Mouse (Mus musculus) neural tube, embryonic 14.5 days (tissue): ENCODE measurements around the gene Sp2. TPM values are rescaled to one million over a fixed set of nuclear protein-coding genes. Genes with fewer than 3 reads are reported as not detected.

Experiments
- ATAC-seq: fragments of 200-750 bp; cut with Nextera tagmentation; 2 replicates; pipeline ENCODE4 v1.8.0; 2017; ENCODE audit warnings: low read depth, mild to moderate bottlenecking, moderate TSS enrichment, moderate library complexity
- H3K27ac ChIP-seq: fragments of 300-500 bp; sonication (generic); 2 replicates; pipeline ENCODE4 v1.5.1; 2014; ENCODE audit warnings: low read depth, mild to moderate bottlenecking, control low read depth, low read length, moderate library complexity, mixed read lengths
- H3K27me3 ChIP-seq: fragments of 300-500 bp; sonication (generic); 2 replicates; pipeline ENCODE4 v1.6.1; 2014; ENCODE audit warnings: low read length; ENCODE audit not compliant: control insufficient read depth, insufficient read depth
- H3K36me3 ChIP-seq: fragments of 300-500 bp; sonication (generic); 2 replicates; pipeline ENCODE4 v1.6.1; 2014; ENCODE audit warnings: low read length, mixed read lengths; ENCODE audit not compliant: control insufficient read depth, insufficient read depth
- H3K4me1 ChIP-seq: fragments of 300-500 bp; sonication (generic); 2 replicates; pipeline ENCODE4 v1.6.1; 2014; ENCODE audit warnings: low read length; ENCODE audit not compliant: control insufficient read depth, insufficient read depth
- H3K4me2 ChIP-seq: fragments of 300-500 bp; sonication (generic); 2 replicates; pipeline ENCODE4 v1.6.1; 2014; ENCODE audit warnings: mild to moderate bottlenecking, low read depth, low read length, control low read depth
- H3K4me3 ChIP-seq: fragments of 300-500 bp; sonication (generic); 2 replicates; pipeline ENCODE4 v1.5.1; 2014; ENCODE audit warnings: low read depth, low read length, control low read depth, mixed read lengths
- H3K9ac ChIP-seq: fragments of 300-500 bp; sonication (generic); replicated peaks from 2 replicates; pipeline ENCODE4 v1.6.1; 2014; ENCODE audit warnings: low read depth, mild to moderate bottlenecking, control low read depth, low read length, mixed read lengths
- H3K9me3 ChIP-seq: fragments of 300-500 bp; sonication (generic); 2 replicates; pipeline ENCODE4 v1.6.1; 2016; ENCODE audit warnings: low read length; ENCODE audit not compliant: control insufficient read depth
- WGBS: fragments of 180-500 bp; shearing (Covaris S2); extraction: QIAGEN DNeasy Blood & Tissue Kit; methylation state at CpG from one replicate; pipeline ENCODE4 v1.1.7; 2014; 5-methylcytosine and 5-hydroxymethylcytosine counted together
- polyA plus RNA-seq: library from polyadenylated mRNA; unstranded; fragments of >200 nt; fragmentation: Nextera tagmentation; extraction: Ambion mirVana; gene quantifications from 2 replicates; pipeline ENCODE4 v1.2.1, GENCODE M21; 2014

The Sp2 gene
- polyA plus RNA-seq, 1 experiment from 2014 or later = 14.7 TPM

DNA sequence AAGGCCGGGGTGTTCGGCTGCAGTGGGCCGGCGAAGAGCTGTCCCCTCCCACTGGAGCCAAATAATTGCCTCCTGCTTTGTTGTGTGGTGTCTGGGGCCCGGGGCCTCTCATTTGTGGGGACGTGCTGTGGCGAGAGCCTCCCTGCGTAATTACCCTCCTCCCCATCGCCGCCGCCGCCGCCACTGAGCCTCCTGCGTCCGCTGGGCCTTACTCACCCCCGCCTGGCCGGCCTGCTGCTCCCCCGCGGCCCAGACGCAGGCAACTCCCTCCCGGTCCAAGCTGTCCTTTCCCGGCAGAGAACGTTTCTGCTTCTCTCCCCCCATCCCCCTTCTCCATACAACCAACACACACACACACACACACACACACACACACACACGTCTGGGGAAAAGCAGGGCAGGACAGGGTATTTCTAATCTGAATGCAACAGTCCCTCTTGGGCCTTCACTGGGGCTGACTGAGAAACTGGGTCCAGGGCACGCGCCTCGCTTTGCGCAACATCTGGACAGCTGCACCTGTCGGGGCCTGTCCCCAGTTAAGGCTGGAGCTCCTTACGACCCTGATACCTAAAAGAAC lies 14.7 kb upstream of the Sp2 start:
- H3K36me3 ChIP-seq = no peaks in the 10 kb centered on the region
- peak overlapping the region; percentile 50 for H3K9ac ChIP-seq
- peaks cover 7% of the 10 kb centered on the region for H3K4me1 ChIP-seq
- peak overlapping the region; percentile 49 for H3K4me2 ChIP-seq
- ATAC-seq = no peak
- WGBS = 3% methylated on average over 30 of the region's 30 CpGs
- no peaks in the 10 kb centered on the region for H3K9me3 ChIP-seq
- no peaks in the 10 kb centered on the region for H3K27me3 ChIP-seq
- H3K4me3 ChIP-seq = peak overlapping the region; percentile 25
- no peak overlapping the region for H3K27ac ChIP-seq

- 7% methylated on average over 17 of the region's 17 CpGs for WGBS
- H3K4me1 ChIP-seq = peaks cover 7% of the 10 kb centered on the region
- peak overlapping the region; percentile 49 for H3K4me2 ChIP-seq
- no peaks in the 10 kb centered on the region for H3K9me3 ChIP-seq
- H3K27ac ChIP-seq = no peak overlapping the region
- no peaks in the 10 kb centered on the region for H3K27me3 ChIP-seq
- H3K4me3 ChIP-seq = peak overlapping the region; percentile 25
- H3K36me3 ChIP-seq = no peaks in the 10 kb centered on the region
- ATAC-seq = no peak
- H3K9ac ChIP-seq = peak overlapping the region; percentile 50
Observed at GRCm38 (mm10) chr11:96996773-96997379, 14.1 kb upstream of the Sp2 start.

GRCm38 (mm10) chr11:96995836-96996772 lies 13.3 kb upstream of the Sp2 start:
- no peaks in the 10 kb centered on the region for H3K27me3 ChIP-seq

GRCm38 (mm10) chr11:96995031-96995430 lies 12.3 kb upstream of the Sp2 start:
- Histone ChIP-seq H3K4me2 (no peak overlapping the region), H3K27me3 (no peaks in the 10 kb centered on the region), H3K9me3 (no peaks in the 10 kb centered on the region), H3K4me1 (peaks cover 7% of the 10 kb centered on the region), H3K9ac (no peak overlapping the region), H3K4me3 (no peak overlapping the region), H3K36me3 (no peaks in the 10 kb centered on the region), H3K27ac (no peak overlapping the region)
- ATAC-seq = no peak
- 30% methylated on average over 5 of the region's 5 CpGs for WGBS

More at GRCm38 (mm10) chr11:96995836-96996772, 13.3 kb upstream of the Sp2 start:
- 80% methylated on average over 15 of the region's 15 CpGs for WGBS
- no peak overlapping the region for H3K4me3 ChIP-seq
- H3K9ac ChIP-seq = no peak overlapping the region
- H3K9me3 ChIP-seq = no peaks in the 10 kb centered on the region
- H3K4me1 ChIP-seq = peaks cover 7% of the 10 kb centered on the region
- H3K36me3 ChIP-seq = no peaks in the 10 kb centered on the region
- no peak overlapping the region for H3K27ac ChIP-seq
- ATAC-seq = no peak
- no peak overlapping the region for H3K4me2 ChIP-seq

- H3K27ac ChIP-seq = no peak overlapping the region
- H3K36me3 ChIP-seq = no peaks in the 10 kb centered on the region
- 36% methylated on average over 8 of the region's 8 CpGs for WGBS
- no peak overlapping the region; the same call in 1 of the 2 replicates for H3K9ac ChIP-seq
- no peak for ATAC-seq
- no peak overlapping the region for H3K4me3 ChIP-seq
- no peaks in the 10 kb centered on the region for H3K27me3 ChIP-seq
- H3K4me2 ChIP-seq = no peak overlapping the region
- H3K9me3 ChIP-seq = no peaks in the 10 kb centered on the region
- peaks cover 12% of the 10 kb centered on the region for H3K4me1 ChIP-seq
Observed at GRCm38 (mm10) chr11:96992722-96993311, 10.1 kb upstream of the Sp2 start.

- Histone ChIP-seq H3K4me1 (0 out of 2 replicates have a peak, but pooled peaks cover 5% of the 10 kb centered on the region), H3K9ac (no peak overlapping the region), H3K4me2 (no peak overlapping the region), H3K4me3 (no peak overlapping the region), H3K36me3 (no peaks in the 10 kb centered on the region), H3K27ac (no peak overlapping the region), H3K9me3 (no peaks in the 10 kb centered on the region), H3K27me3 (no peaks in the 10 kb centered on the region)
- WGBS = 83% methylated on average over 5 of the region's 5 CpGs
- ATAC-seq = no peak
Observed at GRCm38 (mm10) chr11:96991501-96991900, 8.7 kb upstream of the Sp2 start.

DNA sequence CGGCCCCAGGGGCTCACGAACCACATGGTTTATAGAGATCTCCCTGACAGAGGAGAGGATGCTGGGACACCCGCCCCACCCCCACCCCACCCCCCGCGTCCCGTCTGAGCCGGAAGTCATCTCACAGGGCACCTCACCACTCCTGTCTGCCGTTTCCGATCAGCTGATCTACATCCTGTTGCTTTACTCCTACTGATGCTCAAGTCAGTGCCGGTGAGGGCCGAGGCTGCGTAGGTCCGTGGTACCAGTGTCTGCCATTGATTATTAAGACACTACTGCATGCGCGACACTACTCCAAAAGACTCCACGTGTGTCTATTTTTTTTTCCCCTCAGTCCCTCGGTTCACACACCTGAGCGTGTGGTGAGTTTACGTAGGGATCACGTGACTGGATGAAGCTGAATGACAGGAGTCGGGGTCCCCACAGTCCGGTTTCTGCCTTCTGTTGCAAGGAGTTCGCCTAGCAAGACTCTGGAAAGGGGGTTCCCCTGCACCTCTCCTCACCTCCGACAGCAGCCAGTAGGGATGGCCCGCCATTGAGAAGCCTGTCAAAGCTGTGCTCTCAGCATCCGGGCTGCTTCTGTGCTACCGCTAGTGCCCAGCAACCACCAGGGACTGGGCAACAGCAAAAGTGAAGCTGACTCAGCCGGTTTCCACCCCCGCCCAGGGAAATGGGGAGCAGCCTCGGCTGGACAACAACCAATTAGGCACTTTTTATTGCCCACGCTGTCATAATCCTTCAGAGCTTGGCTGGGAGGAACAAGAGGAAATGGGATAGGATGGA lies 5.3 kb upstream of the Sp2 start:
- H3K27ac ChIP-seq = no peak overlapping the region
- ATAC-seq = peak; percentile 80
- 0 out of 2 replicates have a peak, but pooled peaks cover 5% of the 10 kb centered on the region for H3K4me1 ChIP-seq
- peak overlapping the region; percentile 22 for H3K9ac ChIP-seq
- no peaks in the 10 kb centered on the region for H3K36me3 ChIP-seq
- H3K27me3 ChIP-seq = no peaks in the 10 kb centered on the region
- no peaks in the 10 kb centered on the region for H3K9me3 ChIP-seq
- H3K4me3 ChIP-seq = peak overlapping the region; percentile 29
- 4% methylated on average over 31 of the region's 31 CpGs for WGBS
- peak overlapping the region; percentile 61 for H3K4me2 ChIP-seq

GRCm38 (mm10) chr11:96986463-96986862 lies 3.7 kb upstream of the Sp2 start:
- H3K27ac ChIP-seq = no peak overlapping the region
- no peaks in the 10 kb centered on the region for H3K36me3 ChIP-seq
- no peak for ATAC-seq
- H3K4me2 ChIP-seq = no peak overlapping the region
- 7% methylated on average over 3 of the region's 3 CpGs for WGBS
- H3K4me1 ChIP-seq = 0 out of 2 replicates have a peak, but pooled peaks cover 5% of the 10 kb centered on the region
- H3K27me3 ChIP-seq = no peaks in the 10 kb centered on the region
- no peaks in the 10 kb centered on the region for H3K9me3 ChIP-seq
- H3K9ac ChIP-seq = no peak overlapping the region
- no peak overlapping the region for H3K4me3 ChIP-seq
